Comparison of ENCODE assay signal across 20 mouse cellular contexts in genomic region chr12:75544259-75544658, GRCm38 (mm10). TPM values are rescaled to one million over a fixed set of nuclear protein-coding genes. Genes with fewer than 3 reads are reported as not detected.
A peak's percentile ranks its signal among the peaks of the same experiment; 100 is the strongest.
DNase-seq lines count a peak whose midpoint lies in the region; ATAC-seq lines count a peak whose summit lies in the region.
"Had no signal": no experiment of that assay in that cellular context is flagged by ENCODE, and none has a peak within 500 bp of the region (broad histone marks: within the 10 kb centered on the region; RNA-seq: fewer than 3 reads in every experiment).

No protein-coding gene starts in this region.

- WGBS in limb, embryonic 15.5 days, result 57% methylated on average over 2 of the region's 2 CpGs
- WGBS in limb, embryonic 10.5 days, result 91% methylated on average over 2 of the region's 2 CpGs
- WGBS in stomach, embryonic 16.5 days, result 48% methylated on average over 2 of the region's 2 CpGs
- WGBS in midbrain, embryonic 14.5 days, result 87% methylated on average over 2 of the region's 2 CpGs

- H3K4me1 ChIP-seq in limb, embryonic 15.5 days, result peaks cover 23% of the 10 kb centered on the region
- H3K4me1 ChIP-seq in limb, embryonic 10.5 days, result peaks cover 16% of the 10 kb centered on the region
- H3K4me1 ChIP-seq in stomach, embryonic 16.5 days (ENCODE audit: control insufficient read depth, insufficient read depth, low read length), result peaks cover 3% of the 10 kb centered on the region
- 0 out of 2 replicates have a peak, but pooled peaks cover 3% of the 10 kb centered on the region for H3K4me1 ChIP-seq in midbrain, embryonic 14.5 days (ENCODE audit: control insufficient read depth, insufficient read depth, low read length)

- DNase-seq in limb, embryonic 10.5 days (ENCODE audit: low spot score), result no peak
- DNase-seq in 416B (ENCODE audit: low read depth) (peak; percentile 39), NIH3T3 (ENCODE audit: low read depth) (peak; percentile 49)
- no peak for DNase-seq in T-cell, adult 2 months (ENCODE audit: low spot score)
- DNase-seq in lung, postnatal 10 days, result no peak
- DNase-seq in midbrain, embryonic 14.5 days, result no peak
- DNase-seq: adrenal gland, adult 2 months; adrenal gland, postnatal 25 days; cerebellum, adult 18-20 months; cerebellum, adult 9-11 months; gastrocnemius, postnatal 14 days; heart, postnatal 4 days had no signal

- no peaks in the 10 kb centered on the region for H3K36me3 ChIP-seq in limb, embryonic 15.5 days
- no peaks in the 10 kb centered on the region for H3K36me3 ChIP-seq in limb, embryonic 10.5 days
- H3K36me3 ChIP-seq in stomach, embryonic 16.5 days (ENCODE audit: control insufficient read depth, insufficient read depth, low read length), result no peaks in the 10 kb centered on the region
- H3K36me3 ChIP-seq in midbrain, embryonic 14.5 days (ENCODE audit: control insufficient read depth, insufficient read depth, low read length), result no peaks in the 10 kb centered on the region
- H3K36me3 ChIP-seq: forebrain, embryonic 12.5 days; heart, embryonic 12.5 days; hindbrain, embryonic 12.5 days had no signal

- H3K9me3 ChIP-seq in limb, embryonic 15.5 days, result no peaks in the 10 kb centered on the region
- H3K9me3 ChIP-seq in limb, embryonic 10.5 days (replicated peaks), result no peaks in the 10 kb centered on the region
- no peaks in the 10 kb centered on the region for H3K9me3 ChIP-seq in stomach, embryonic 16.5 days (replicated peaks; ENCODE audit: control insufficient read depth, low read length)
- no peaks in the 10 kb centered on the region for H3K9me3 ChIP-seq in midbrain, embryonic 14.5 days (ENCODE audit: control insufficient read depth, low read length)
- H3K9me3 ChIP-seq: forebrain, embryonic 12.5 days; heart, embryonic 12.5 days; hindbrain, embryonic 12.5 days had no signal

- H3K4me2 ChIP-seq in limb, embryonic 15.5 days, result no peak overlapping the region
- no peak overlapping the region for H3K4me2 ChIP-seq in stomach, embryonic 16.5 days (ENCODE audit: low read depth, low read length)
- no peak overlapping the region for H3K4me2 ChIP-seq in midbrain, embryonic 14.5 days (ENCODE audit: low read length)
- H3K4me2 ChIP-seq: forebrain, embryonic 12.5 days; heart, embryonic 12.5 days; hindbrain, embryonic 12.5 days had no signal

- no peak overlapping the region for H3K9ac ChIP-seq in limb, embryonic 15.5 days
- no peak overlapping the region for H3K9ac ChIP-seq in stomach, embryonic 16.5 days (ENCODE audit: low read length)
- H3K9ac ChIP-seq in midbrain, embryonic 14.5 days (replicated peaks; ENCODE audit: low read length), result no peak overlapping the region
- H3K9ac ChIP-seq: forebrain, embryonic 12.5 days; heart, embryonic 12.5 days; hindbrain, embryonic 12.5 days had no signal

- H3K27ac ChIP-seq in limb, embryonic 15.5 days, result 0 out of 2 replicates have a peak overlapping the region, but pooled peaks have one; percentile 33
- no peak overlapping the region for H3K27ac ChIP-seq in limb, embryonic 10.5 days
- 0 out of 2 replicates have a peak overlapping the region, but pooled peaks have one; percentile 23 for H3K27ac ChIP-seq in stomach, embryonic 16.5 days (ENCODE audit: low read length)
- H3K27ac ChIP-seq in midbrain, embryonic 14.5 days (replicated peaks; ENCODE audit: low read depth, low read length), result no peak overlapping the region
- H3K27ac ChIP-seq: forebrain, embryonic 12.5 days; hindbrain, embryonic 12.5 days had no signal

- H3K27me3 ChIP-seq in limb, embryonic 15.5 days, result no peaks in the 10 kb centered on the region
- no peaks in the 10 kb centered on the region for H3K27me3 ChIP-seq in limb, embryonic 10.5 days (ENCODE audit: low read depth, poor library complexity, severe bottlenecking)
- no peaks in the 10 kb centered on the region for H3K27me3 ChIP-seq in stomach, embryonic 16.5 days (ENCODE audit: control insufficient read depth, insufficient read depth, low read length)
- H3K27me3 ChIP-seq in midbrain, embryonic 14.5 days (ENCODE audit: control insufficient read depth, insufficient read depth, low read length), result no peaks in the 10 kb centered on the region
- H3K27me3 ChIP-seq: forebrain, embryonic 12.5 days; heart, embryonic 12.5 days; hindbrain, embryonic 12.5 days had no signal

- ATAC-seq in limb, embryonic 15.5 days (ENCODE audit: insufficient number of reproducible peaks, low FRiP score, low TSS enrichment, low read depth), result no peak
- ATAC-seq in stomach, embryonic 16.5 days (ENCODE audit: insufficient read depth, low FRiP score), result peak; percentile 64; the same call in 1 of the 2 replicates
- ATAC-seq in midbrain, embryonic 14.5 days (ENCODE audit: low FRiP score, low TSS enrichment), result no peak
- ATAC-seq: forebrain, embryonic 16.5 days; hindbrain, embryonic 16.5 days; inflammation-experienced regulatory T-cells, adult 6 months had no signal

- H3K4me3 ChIP-seq in limb, embryonic 15.5 days, result no peak overlapping the region
- no peak overlapping the region for H3K4me3 ChIP-seq in limb, embryonic 10.5 days
- no peak overlapping the region for H3K4me3 ChIP-seq in stomach, embryonic 16.5 days (replicated peaks; ENCODE audit: low read length)
- no peak overlapping the region for H3K4me3 ChIP-seq in midbrain, embryonic 14.5 days (replicated peaks; ENCODE audit: low read depth, low read length)
- H3K4me3 ChIP-seq: forebrain, embryonic 12.5 days; heart, embryonic 12.5 days; hindbrain, embryonic 12.5 days had no signal

RNA-seq across cellular contexts. Expression of gene Ppp2r5e, which starts 51.8 kb away (rescaled TPM):
- polyA plus RNA-seq in limb, embryonic 15.5 days (2015; fragmentation: Nextera tagmentation; extraction: Ambion mirVana), result 9.1 and 11.5 TPM in 2 replicates
- 12.6 and 12.7 TPM in 2 replicates for polyA plus RNA-seq in limb, embryonic 10.5 days (2016; fragmentation: Nextera tagmentation; extraction: Ambion mirVana)
- 7.3 and 7.8 TPM in 2 replicates for polyA plus RNA-seq in stomach, embryonic 16.5 days (2015; fragmentation: Nextera tagmentation; extraction: Ambion mirVana)
- polyA plus RNA-seq in midbrain, embryonic 14.5 days (2014; fragmentation: Nextera tagmentation; extraction: Ambion mirVana), result 29.0 and 30.3 TPM in 2 replicates

Comparison
In these comparisons a context has a peak if more than half of its experiments do, and no peak if none do; other contexts are left out.
1. H3K27ac ChIP-seq: peak in limb, embryonic 15.5 days (single experiment) and stomach, embryonic 16.5 days (single experiment); none in limb, embryonic 10.5 days (single experiment) and midbrain, embryonic 14.5 days (single experiment).
2. DNase-seq: peak in 416B (single experiment) and NIH3T3 (single experiment); none in limb, embryonic 10.5 days (single experiment), T-cell, adult 2 months (single experiment), lung, postnatal 10 days (single experiment) and midbrain, embryonic 14.5 days (single experiment).